Mouse (Mus musculus) heart, adult 9 months (tissue): Measurements from ENCODE around the gene Ccl1.

Source experiments
- DNase-seq, 2 experiments: peaks; one replicate each; pipeline ENCODE4 v3.0.0; 2022; ENCODE audit warnings: low spot score in 2 of 2

The Ccl1 gene

DNA sequence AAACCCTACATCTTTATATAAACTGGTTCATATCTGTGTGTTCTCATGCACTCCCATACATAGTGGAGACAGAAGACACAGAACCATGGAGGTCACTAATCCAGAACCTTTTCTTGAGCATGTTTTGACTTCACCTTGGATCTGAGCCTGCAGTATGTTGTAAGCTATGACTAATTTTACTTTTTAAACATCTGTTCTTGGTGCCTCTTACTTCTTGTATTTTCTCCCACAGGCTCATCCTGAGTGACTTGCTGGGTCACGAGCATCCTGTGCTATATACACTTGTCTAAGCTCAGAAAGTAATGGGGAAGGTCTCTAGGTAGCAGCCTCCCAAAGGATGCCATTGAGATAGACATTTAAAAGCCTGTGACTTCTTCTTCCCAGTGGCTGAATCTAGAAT is 172.5 kb downstream of the Ccl1 start:
- DNase-seq, result peak; percentile 41 to 54
